Mouse (Mus musculus): ENCODE results near the gene Pcgf1. TPM values are rescaled to one million over a fixed set of nuclear protein-coding genes. Genes with fewer than 3 reads are reported as not detected.

Pcgf1 gene
- 36.5 and 37.7 TPM in 2 replicates for polyA plus RNA-seq (2016; fragmentation: Nextera tagmentation; extraction: Ambion mirVana)

GRCm38 (mm10) chr6:83077630-83078323 lies at the start of gene Pcgf1:
Gene Pcgf1, plus strand, starts transcription at chr6:83077869.
- H3K4me1 ChIP-seq, result peaks cover 24% of the 10 kb centered on the region
- H3K36me3 ChIP-seq, result peaks cover 27% of the 10 kb centered on the region
- under 1% methylated on average over 54 of the region's 54 CpGs for WGBS
- no peaks in the 10 kb centered on the region for H3K9me3 ChIP-seq (replicated peaks)
- no peak for DNase-seq (ENCODE audit: low spot score)
- peaks cover 75% of the 10 kb centered on the region for H3K27me3 ChIP-seq (ENCODE audit: low read depth, poor library complexity, severe bottlenecking)
- H3K4me3 ChIP-seq, result peak within 1 kb of the TSS; percentile 84
- peak within 1 kb of the TSS; percentile 97 for H3K27ac ChIP-seq (replicated peaks)

GRCm38 (mm10) chr6:83029777-83030176 lies 47.9 kb upstream of the Pcgf1 start:
- peaks cover 71% of the 10 kb centered on the region for H3K27me3 ChIP-seq (ENCODE audit: low read depth, poor library complexity, severe bottlenecking)
- 0 out of 2 replicates have a peak, but pooled peaks cover 5% of the 10 kb centered on the region for H3K36me3 ChIP-seq
- no peak overlapping the region for H3K27ac ChIP-seq (replicated peaks)
- H3K4me3 ChIP-seq, result no peak overlapping the region
- H3K4me1 ChIP-seq, result peaks cover 42% of the 10 kb centered on the region
- no peak for DNase-seq (ENCODE audit: low spot score)
- WGBS, result 11% methylated on average over 10 of the region's 10 CpGs
- no peaks in the 10 kb centered on the region for H3K9me3 ChIP-seq (replicated peaks)

GRCm38 (mm10) chr6:83031111-83031510 lies 46.6 kb upstream of the Pcgf1 start:
- no peak overlapping the region for H3K4me3 ChIP-seq
- no peak overlapping the region for H3K27ac ChIP-seq (replicated peaks)
- H3K9me3 ChIP-seq (replicated peaks), result no peaks in the 10 kb centered on the region
- H3K36me3 ChIP-seq, result 0 out of 2 replicates have a peak, but pooled peaks cover 5% of the 10 kb centered on the region
- H3K4me1 ChIP-seq, result peaks cover 51% of the 10 kb centered on the region
- 61% methylated on average over 7 of the region's 7 CpGs for WGBS
- H3K27me3 ChIP-seq (ENCODE audit: low read depth, poor library complexity, severe bottlenecking), result peaks cover 84% of the 10 kb centered on the region
- no peak for DNase-seq (ENCODE audit: low spot score)

GRCm38 (mm10) chr6:83031921-83032590 lies 45.6 kb upstream of the Pcgf1 start:
- Histone ChIP-seq H3K9me3 (replicated peaks) (no peaks in the 10 kb centered on the region), H3K36me3 (0 out of 2 replicates have a peak, but pooled peaks cover 5% of the 10 kb centered on the region), H3K27me3 (ENCODE audit: low read depth, poor library complexity, severe bottlenecking) (peaks cover 92% of the 10 kb centered on the region), H3K27ac (replicated peaks) (peak overlapping the region; percentile 84; the same call in 1 of the 2 replicates), H3K4me3 (peak overlapping the region; percentile 60), H3K4me1 (peaks cover 51% of the 10 kb centered on the region)
- no peak for DNase-seq (ENCODE audit: low spot score)
- WGBS, result 12% methylated on average over 18 of the region's 18 CpGs

DNA sequence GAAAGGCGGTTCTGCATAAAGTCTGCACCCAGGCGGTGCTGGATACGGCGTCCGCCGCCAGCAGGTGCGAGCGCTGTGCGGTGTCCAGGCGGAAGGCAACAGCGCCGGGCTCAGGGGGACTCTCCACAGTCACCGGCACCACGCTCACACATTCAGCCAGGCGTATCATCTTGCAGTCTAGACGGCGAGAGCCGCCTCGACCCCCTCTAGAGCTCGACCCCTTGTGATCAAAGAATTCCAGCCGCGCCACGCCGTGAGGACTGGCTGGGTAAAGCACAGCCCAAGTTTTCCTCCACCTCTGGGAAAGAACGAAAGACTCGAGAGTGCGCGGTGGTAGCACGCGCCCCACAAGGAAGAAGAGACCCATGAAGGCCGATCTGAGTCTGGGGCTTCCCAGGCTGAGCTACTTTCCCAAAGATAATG lies 44.9 kb upstream of the Pcgf1 start:
- no peaks in the 10 kb centered on the region for H3K9me3 ChIP-seq (replicated peaks)
- WGBS, result 0% methylated on average over 31 of the region's 31 CpGs
- peak overlapping the region; percentile 60 for H3K4me3 ChIP-seq
- peak overlapping the region; percentile 84 for H3K27ac ChIP-seq (replicated peaks)
- peaks cover 93% of the 10 kb centered on the region for H3K27me3 ChIP-seq (ENCODE audit: low read depth, poor library complexity, severe bottlenecking)
- H3K36me3 ChIP-seq, result 0 out of 2 replicates have a peak, but pooled peaks cover 5% of the 10 kb centered on the region
- peaks cover 51% of the 10 kb centered on the region for H3K4me1 ChIP-seq
- DNase-seq (ENCODE audit: low spot score), result peak; percentile 68

DNA sequence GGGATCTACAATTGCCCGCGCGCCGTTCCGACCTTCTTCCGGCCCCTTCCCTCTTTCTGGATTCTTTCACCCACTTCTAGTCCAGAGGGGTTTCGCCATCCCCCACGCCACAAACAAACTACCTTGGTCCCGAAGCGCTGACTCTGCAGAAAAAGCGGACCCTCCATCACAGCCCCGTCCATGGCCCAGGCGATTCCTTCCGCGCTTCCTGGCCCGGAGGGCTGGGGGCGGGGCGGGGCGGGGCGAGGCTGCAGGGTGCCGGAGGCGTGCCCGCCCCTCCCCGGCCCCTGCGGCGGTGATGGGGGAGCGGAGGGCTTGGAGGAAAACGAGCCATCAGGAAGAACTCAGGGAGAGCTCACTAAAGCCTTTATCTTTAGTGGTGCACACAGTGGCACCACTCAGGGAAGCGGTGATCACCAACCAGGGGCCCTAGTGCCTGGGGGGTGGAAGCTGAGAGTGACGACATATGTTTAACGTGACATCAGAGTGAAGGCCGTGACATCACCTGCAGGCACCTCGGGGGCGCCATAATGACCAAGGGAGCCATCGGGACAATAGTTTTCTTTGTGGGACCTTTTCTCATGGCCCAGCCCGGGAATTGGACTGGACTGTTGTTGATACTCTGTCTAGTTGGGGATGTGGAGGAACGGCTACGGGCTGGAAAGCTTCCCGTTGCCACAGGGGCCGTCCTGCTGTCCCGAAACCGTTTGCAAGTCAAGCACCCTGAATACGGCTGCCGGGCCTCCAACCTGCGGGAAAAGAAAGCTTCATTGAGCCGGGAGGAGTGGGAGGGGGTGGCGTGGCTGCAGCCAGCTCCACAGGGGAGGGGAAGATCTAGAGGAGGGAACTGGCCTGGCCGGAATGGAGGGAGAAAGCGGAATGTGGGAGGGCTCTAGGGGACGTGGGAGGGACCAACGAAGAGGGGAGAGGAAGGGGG lies 44.2 kb upstream of the Pcgf1 start, which contains the start of the genes Dok1 and Loxl3:
TSS of gene Dok1 (minus strand) at position 223 of the 937 bp plus-strand sequence.
TSS of gene Loxl3 (plus strand) at position 925 of the 937 bp plus-strand sequence.
- peak; percentile 79 for DNase-seq (ENCODE audit: low spot score)
- WGBS, result under 1% methylated on average over 51 of the region's 51 CpGs
- H3K27ac ChIP-seq (replicated peaks), result peak within 1 kb of the TSS; percentile 84
- no peaks in the 10 kb centered on the region for H3K9me3 ChIP-seq (replicated peaks)
- H3K4me3 ChIP-seq, result peak within 1 kb of the TSS; percentile 60
- peaks cover 92% of the 10 kb centered on the region for H3K27me3 ChIP-seq (ENCODE audit: low read depth, poor library complexity, severe bottlenecking)
- H3K4me1 ChIP-seq, result peaks cover 56% of the 10 kb centered on the region
- 0 out of 2 replicates have a peak, but pooled peaks cover 5% of the 10 kb centered on the region for H3K36me3 ChIP-seq

- H3K27ac ChIP-seq (replicated peaks), result peak overlapping the region; percentile 84
- H3K4me1 ChIP-seq, result peaks cover 59% of the 10 kb centered on the region
- DNase-seq (ENCODE audit: low spot score), result no peak
- H3K27me3 ChIP-seq (ENCODE audit: low read depth, poor library complexity, severe bottlenecking), result peaks cover 81% of the 10 kb centered on the region
- no peaks in the 10 kb centered on the region for H3K9me3 ChIP-seq (replicated peaks)
- 0 out of 2 replicates have a peak, but pooled peaks cover 5% of the 10 kb centered on the region for H3K36me3 ChIP-seq
- peak overlapping the region; percentile 60 for H3K4me3 ChIP-seq
- WGBS, result 20% methylated on average over 5 of the region's 5 CpGs
Observed at GRCm38 (mm10) chr6:83034463-83035055, 43.1 kb upstream of the Pcgf1 start.

DNA sequence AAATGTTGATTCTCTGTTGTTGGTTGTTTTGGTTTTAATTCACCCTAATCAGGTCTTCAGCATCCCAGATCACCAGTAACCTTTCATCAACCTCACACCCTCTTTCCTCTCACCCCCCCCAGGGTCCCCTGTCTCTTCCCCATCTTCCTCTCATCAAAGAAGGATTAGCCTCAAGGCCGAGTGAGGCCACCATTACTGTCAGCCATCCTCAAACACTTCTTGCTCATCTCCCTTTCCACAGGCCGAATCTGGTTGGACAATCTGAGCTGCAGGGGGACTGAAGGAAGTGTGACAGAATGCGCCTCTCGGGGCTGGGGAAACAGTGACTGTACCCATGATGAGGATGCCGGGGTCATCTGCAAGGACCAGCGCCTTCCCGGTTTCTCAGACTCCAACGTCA lies 40.5 kb upstream of the Pcgf1 start:
- no peak overlapping the region for H3K4me3 ChIP-seq
- 80% methylated on average over 8 of the region's 8 CpGs for WGBS
- H3K9me3 ChIP-seq (replicated peaks), result no peaks in the 10 kb centered on the region
- peaks cover 44% of the 10 kb centered on the region for H3K4me1 ChIP-seq
- no peak for DNase-seq (ENCODE audit: low spot score)
- peaks cover 55% of the 10 kb centered on the region for H3K27me3 ChIP-seq (ENCODE audit: low read depth, poor library complexity, severe bottlenecking)
- H3K36me3 ChIP-seq, result no peaks in the 10 kb centered on the region
- H3K27ac ChIP-seq (replicated peaks), result no peak overlapping the region

DNA sequence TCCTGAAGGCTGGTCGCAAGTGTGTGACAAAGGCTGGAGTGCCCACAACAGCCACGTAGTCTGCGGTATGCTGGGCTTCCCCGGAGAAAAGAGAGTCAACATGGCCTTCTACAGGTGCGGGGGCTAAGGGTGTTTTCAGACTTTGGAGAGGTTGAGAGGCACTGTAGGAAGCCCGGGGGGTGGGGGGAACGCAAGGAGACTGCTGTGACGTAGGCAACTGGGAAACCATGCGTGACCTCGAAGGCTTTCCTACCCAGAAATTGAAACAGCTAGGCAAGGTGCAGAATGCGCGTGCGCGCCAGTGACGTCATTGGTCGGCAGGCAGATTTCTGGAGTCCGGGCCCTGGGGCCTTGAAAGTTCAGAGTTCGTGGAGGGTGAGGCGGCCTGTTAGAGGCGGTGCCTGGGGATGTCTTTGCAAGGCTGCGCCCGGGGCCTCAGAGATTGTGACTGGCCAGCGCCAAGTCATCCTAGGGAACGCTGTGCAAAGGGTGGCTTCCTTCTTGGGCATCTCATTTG lies 39.1 kb upstream of the Pcgf1 start:
- Histone ChIP-seq H3K36me3 (no peaks in the 10 kb centered on the region), H3K27me3 (ENCODE audit: low read depth, poor library complexity, severe bottlenecking) (peaks cover 47% of the 10 kb centered on the region), H3K27ac (replicated peaks) (peak overlapping the region; percentile 76), H3K9me3 (replicated peaks) (no peaks in the 10 kb centered on the region), H3K4me1 (peaks cover 32% of the 10 kb centered on the region), H3K4me3 (peak overlapping the region; percentile 44)
- peak; percentile 91 for DNase-seq (ENCODE audit: low spot score)
- WGBS, result 8% methylated on average over 24 of the region's 24 CpGs

DNA sequence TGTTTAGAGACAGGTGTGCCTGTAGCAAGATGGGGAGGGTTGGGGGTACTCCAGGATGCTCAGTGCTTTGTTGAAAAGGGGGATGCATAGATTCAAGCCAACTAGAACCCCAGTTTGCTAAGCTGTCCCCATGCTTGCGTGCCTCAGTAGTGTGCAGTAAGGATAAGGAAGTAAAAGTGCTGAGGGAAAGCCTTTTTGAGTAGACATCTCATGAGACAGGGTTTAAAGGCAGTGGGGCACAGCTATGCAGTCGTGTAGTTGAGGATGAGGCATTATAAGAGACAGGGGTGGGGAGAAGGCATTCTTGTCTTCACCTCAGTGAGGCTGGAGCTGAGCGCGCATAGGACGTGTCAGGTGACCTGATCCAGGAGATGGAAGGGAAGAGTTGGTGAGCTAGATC lies 37.1 kb upstream of the Pcgf1 start:
- Histone ChIP-seq H3K4me1 (peaks cover 23% of the 10 kb centered on the region), H3K27me3 (ENCODE audit: low read depth, poor library complexity, severe bottlenecking) (peaks cover 28% of the 10 kb centered on the region), H3K9me3 (replicated peaks) (no peaks in the 10 kb centered on the region), H3K4me3 (no peak overlapping the region), H3K36me3 (no peaks in the 10 kb centered on the region), H3K27ac (replicated peaks) (no peak overlapping the region)
- 76% methylated on average over 5 of the region's 5 CpGs for WGBS
- no peak for DNase-seq (ENCODE audit: low spot score)

DNA sequence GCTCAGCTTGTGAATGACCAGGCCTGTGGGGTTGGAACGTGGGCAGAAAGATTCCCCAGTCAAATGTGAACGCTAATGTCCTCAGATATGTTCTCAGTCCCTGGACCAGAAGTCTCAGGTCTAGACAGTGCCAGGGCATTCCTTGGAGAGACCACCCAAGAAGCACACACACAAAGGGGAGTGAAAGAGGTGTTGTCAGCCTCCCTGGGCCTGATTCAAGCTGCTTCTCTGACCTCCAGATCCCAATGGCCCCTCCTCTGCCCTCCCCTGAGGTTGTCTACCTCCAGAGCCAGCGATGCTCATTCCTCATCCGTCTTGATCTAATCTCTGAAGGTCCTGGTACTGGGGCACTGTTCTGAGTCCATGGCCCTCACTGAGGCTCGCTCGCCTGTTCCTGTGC lies 34.1 kb upstream of the Pcgf1 start:
- H3K27me3 ChIP-seq (ENCODE audit: low read depth, poor library complexity, severe bottlenecking), result no peaks in the 10 kb centered on the region; the same call in 1 of the 2 replicates
- H3K27ac ChIP-seq (replicated peaks), result no peak overlapping the region
- H3K4me3 ChIP-seq, result no peak overlapping the region
- peaks cover 17% of the 10 kb centered on the region for H3K4me1 ChIP-seq
- no peaks in the 10 kb centered on the region for H3K36me3 ChIP-seq
- WGBS, result 70% methylated on average over 6 of the region's 6 CpGs
- H3K9me3 ChIP-seq (replicated peaks), result no peaks in the 10 kb centered on the region
- no peak for DNase-seq (ENCODE audit: low spot score)

Data from midbrain, embryonic 10.5 days (tissue).